Mouse (Mus musculus): ENCODE results near the gene Ralb.
A peak's percentile ranks its signal among the peaks of the same experiment; 100 is the strongest.

Ralb gene

DNA sequence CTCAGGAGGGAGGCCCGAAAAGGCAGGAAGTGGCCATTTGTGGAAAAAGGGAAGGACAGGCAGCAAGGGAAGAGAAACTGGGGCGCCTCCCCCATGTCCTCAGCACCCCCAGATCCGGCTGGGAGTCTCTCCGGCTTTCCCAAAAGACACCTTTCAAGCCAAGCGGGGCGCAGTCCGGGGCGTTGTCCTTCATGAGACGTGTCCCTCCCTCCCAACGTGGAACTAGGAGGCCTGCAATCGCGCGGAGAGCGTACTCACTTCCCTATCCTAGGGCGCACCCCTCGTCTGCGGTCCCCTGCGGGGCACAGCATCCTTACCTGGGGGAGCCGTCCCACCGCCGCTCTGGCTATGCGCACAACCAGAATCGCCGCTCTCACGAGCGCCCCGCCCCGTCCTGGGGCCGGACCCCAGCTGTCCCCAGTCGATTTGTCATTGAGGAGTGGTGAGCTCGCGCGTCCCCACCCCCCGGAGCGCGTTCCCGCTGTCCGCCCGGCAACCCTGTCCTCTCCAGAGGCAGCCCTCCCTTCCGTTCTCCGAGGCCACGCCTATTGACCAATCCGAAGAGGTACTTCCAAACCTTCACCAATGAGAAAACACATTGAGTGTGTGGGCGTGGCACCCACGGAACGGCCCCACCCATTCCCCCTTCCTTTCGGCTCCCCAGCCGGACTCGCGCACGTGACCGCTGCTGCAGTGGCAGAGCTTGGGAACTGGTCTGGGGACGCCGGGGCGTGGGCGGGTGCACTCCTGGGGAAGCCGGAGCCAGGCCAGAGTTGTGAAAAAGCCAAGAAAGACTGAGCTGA is at the start of gene Ralb:
Ralb (minus strand) TSS at position 535 of the 803 bp plus-strand sequence.
- DNase-seq (ENCODE audit: low read depth in 1 of 2, low spot score in 2 of 2) = peak; percentile 93 to 96

DNA sequence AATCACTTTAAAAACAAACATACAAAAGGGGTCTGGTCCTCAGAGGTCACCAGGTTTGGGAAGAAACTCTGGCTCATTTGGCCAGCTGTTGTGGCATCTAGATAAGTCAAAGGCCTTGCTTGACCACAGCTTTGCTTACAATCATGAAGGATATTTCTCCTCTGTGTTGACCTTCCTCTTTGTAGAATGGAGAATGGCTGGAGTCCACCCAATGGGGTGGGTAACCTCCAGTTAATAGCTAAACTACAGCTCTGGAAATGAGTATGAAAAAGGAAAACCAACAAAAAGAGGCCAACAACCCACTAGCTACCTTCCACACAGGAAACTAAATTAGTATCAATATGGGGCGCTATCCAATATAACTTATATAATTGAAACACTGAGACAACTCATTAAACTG is 47.1 kb upstream of the Ralb start:
- DNase-seq (ENCODE audit: low read depth in 1 of 2, low spot score in 2 of 2) = no peak

DNA sequence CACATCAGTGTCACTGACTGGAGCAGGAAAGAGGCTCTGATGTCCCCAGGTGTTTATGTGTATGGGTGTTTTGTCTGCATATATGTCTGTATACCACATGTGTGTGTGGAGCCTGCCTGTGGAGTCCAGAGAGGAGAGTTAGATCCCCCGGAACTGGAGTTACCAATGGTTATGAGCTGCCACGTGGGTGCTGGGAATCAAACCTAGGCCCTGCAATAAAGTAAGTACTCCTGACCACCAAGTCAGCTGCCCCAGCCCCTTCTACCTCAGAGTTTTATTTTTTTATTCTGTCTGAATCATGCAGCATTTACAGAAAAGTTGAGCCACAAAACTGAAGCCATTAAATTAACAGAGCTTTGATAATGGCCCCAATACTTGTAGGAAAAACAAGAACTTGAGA is 45.5 kb upstream of the Ralb start:
- DNase-seq (ENCODE audit: low read depth in 1 of 2, low spot score in 2 of 2) = no peak

DNA sequence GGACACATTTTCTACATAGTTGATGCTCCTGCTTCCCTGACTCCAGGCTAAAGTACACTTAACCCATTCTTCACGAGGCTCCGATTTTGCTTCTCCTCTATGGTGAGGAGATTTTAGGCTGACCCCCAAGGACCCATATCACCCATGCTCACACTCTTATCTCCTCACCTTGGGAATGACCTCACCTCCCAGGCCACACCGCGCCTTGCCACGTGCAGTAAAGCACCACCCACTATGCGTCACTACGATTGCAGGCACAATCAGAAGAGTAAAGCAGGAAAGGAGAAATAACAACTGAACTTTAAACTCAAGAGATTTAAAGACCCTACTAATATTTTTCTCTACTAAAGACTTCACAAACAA is 44.7 kb upstream of the Ralb start:
- no peak for DNase-seq (ENCODE audit: low read depth in 1 of 2, low spot score in 2 of 2)

DNA sequence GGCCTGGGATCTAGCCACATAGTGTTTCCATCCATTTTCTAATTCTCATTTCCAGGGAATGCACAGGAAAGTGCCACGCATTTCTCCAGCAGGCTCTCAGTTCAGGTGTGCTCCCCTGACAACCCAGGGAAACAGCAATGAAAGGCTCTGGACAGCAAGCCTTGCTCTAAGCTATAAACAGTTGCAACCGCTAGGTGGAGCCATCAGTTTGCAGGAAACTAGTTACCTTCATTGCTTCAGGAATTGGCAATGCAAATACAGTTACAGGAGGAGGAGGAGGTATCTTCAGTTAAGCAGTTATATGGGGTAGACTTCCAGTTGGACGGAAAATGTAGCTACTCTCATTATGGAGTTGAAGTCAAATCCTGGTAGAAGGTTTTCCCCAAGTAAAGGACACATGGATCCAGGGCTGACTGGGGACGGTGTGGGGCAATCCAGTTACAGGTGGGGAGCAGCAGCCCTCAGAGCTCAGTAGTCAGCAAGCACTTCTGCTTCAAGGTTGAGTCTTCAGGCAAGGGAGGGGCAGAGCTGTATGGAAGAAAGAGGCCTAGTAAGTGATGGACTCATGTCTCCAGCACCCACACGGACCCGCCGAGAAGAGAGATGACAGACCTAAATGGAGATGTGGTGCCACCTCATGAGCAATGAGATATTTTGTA is 44.2 kb upstream of the Ralb start:
- peak in 1 of 2 experiments; percentile 23 for DNase-seq (ENCODE audit: low read depth in 1 of 2, low spot score in 2 of 2)

DNA sequence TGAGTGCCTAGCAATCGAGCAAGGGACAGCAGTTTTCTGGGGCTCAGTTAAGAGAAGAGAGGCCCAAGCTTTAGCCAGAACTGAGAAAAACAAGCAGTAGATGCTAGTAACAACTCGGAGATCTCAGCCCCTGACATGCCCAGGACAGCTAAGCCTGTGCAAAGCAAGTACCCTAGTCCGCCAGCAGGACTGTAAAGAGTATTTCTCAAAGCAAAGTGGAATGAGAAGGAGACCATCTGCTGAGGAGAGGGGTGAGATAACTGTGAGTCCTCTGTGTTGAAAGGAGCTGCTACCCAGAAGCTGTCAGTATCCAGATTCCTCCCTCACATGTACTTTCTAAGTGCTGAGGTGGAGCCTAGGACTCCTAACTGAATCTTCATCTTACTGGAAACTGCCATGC is 41.9 kb upstream of the Ralb start:
- no peak for DNase-seq (ENCODE audit: low read depth in 1 of 2, low spot score in 2 of 2)

DNA sequence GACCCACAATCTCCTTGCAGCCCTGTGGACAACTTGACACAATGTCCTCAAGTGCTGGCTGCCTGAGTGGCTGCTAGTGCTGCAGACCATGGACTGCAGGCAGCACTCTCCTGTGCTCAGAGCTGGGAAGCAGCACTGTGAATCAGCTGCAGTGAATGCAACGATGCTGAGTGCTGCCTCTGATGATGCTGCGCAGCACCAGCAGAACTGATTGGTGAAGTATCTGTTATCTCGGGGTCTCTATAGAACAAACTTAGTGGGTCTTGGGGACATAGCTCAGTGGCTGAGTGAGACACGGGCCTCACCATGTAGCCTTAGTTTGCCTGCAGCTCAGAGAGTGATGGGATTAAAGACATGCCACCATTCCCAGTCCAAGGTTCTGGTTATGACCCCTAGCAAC is 41.1 kb upstream of the Ralb start:
- no peak for DNase-seq (ENCODE audit: low read depth in 1 of 2, low spot score in 2 of 2)

DNA sequence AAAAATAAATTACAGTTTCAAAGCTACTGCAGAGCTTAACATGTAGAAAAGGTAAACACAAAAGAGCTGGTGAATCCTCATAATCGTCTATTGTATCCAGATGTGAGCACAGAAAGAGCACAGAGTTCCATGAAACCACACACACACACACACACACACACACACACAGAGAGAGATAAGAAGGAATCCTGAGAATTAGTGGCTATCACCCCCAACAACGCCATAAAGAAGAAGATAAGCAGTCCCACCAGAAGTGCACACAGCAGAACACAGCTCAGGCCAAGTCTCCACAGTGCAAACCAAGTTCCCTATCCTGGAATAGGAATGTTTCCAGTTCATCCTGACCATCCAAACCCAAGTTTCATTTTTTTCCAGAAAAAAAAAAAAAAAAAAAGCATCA is 40.6 kb upstream of the Ralb start:
- DNase-seq (ENCODE audit: low read depth in 1 of 2, low spot score in 2 of 2) = no peak

DNA sequence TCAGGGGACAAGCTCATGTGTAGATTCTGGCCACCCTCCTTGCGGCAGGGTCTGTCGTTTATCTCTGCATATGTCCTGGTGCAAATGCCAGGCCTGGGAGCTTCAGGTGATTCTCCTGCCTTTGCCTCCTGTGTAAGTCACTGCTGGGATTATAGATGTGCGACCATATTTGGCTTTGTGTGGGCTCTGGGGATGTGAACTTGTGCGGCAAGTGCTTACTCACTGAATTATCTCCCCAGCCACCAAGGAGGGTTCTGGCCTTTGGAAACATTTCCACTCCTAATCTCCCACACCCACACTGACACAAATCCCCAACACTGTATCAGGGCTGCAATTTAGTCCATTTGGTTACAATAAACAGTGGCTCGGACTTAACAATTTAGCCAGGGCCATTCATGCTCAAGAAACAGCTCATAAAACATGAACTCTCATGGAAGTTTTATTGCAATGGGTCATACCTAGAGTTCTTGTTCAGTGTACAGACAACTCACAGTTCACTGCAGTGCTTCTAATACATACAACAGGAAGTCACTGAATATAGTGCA is 40.1 kb upstream of the Ralb start:
- DNase-seq (ENCODE audit: low read depth in 1 of 2, low spot score in 2 of 2) = no peak

DNA sequence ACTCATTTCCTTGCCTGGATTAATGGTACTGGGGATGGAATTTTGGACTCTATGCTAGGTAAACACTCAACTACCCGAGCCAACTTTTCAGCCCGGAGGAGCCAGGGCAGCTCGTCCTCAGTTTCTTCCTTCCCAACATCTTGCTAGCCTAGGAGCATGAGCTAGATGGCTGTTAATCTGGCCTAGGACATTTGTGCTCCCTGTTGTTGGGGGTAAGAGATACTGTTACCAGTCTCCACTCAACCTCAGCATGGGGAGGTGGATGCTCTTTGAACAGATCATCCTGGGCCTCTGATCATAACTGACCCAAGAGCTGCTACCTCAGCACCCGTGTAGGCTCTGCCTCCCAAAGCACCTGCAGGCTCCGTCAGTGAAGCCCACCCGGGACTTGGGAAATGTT is 38.7 kb upstream of the Ralb start:
- DNase-seq (ENCODE audit: low read depth in 1 of 2, low spot score in 2 of 2) = no peak

DNA sequence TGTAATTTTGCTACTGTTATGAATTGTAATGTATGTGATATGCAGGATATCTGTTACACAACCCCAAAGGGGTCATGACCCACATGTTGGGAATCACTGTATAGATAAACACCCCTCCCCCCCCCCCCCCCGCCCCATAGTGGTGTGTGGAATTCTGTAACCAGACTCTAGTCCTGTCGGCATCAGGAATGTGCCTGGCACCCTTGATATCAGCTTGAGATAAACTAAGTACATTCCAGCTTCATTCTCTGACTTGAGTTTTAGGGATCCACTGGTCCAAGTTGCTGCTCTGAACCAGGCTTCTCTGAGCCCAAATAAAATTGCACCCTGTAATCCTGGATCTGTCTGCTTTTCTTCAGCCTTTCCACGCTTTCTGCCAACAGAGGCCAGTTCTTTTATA is 37.0 kb upstream of the Ralb start:
- DNase-seq (ENCODE audit: low read depth in 1 of 2, low spot score in 2 of 2) = no peak

DNA sequence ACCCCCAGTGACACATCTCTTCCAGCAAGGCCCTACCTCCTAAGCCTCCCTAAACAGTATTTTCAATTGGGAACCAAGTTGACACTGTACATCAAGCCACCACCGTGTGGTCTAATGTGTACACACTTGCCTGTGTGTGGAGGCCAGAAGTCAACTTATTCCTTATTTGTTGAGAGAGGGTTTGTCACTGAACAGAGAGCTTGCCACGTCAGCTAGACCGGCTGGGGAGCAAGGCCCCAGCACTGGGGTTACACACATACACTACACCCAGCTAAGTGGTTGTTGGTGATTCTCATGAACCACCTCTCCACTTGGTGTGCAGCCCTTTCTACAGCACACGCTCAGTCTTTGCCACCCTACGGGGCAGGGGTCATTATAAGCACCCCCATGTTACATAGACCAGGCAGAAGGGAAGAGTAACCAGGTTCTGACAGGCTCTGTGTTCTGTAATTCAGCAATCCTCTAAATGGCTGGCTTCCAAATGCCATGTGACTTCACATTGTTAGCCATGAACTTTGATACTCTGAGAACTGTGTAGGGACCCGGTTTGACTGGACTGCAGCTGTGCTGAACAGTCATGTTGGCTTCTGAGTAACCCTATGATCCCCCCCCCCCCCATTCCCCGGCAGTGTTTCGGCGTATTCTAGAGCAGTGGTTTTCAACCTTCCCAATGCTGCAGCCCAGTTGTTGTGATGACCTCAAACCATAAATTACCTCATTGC is 36.4 kb upstream of the Ralb start:
- DNase-seq (ENCODE audit: low read depth in 1 of 2, low spot score in 2 of 2) = no peak

DNA sequence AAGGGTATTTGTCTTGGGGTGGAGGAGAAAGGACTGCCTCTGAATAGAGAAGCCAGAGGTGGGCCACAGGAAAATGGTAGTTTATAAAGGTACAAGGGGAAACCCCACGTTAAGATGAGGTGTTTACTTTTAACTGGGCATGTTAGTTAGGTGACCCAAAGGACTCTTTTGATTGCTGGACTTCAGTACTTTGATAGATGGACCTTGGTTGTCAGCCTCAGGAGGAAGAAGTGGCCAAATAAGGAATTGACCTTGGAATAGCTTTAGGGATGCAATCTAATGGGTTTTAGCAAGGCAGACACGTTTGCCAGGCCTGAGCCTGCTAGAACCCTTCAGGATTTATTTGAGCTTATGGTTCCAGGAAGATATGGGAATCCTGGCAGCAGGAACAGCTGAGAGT is 34.7 kb upstream of the Ralb start:
- DNase-seq (ENCODE audit: low read depth in 1 of 2, low spot score in 2 of 2) = no peak

DNA sequence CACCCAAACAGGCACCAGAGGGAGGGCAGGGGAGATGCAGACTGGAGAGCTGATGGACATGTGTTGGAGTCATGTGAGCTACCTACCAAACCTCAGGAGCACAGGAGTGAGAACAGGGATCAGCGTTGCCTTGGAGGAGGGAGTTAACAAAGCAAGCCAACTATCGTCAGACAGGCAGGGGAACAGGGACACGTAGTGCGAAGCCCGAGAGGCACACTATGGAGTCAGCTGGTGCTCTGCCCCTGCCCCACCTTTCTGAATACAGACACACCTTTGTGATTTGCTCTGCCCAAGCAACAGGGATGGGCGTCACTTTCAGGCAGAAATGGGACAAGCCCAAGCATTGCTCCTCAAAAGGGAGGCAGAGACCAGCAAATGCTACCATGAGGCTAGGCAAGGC is 33.1 kb upstream of the Ralb start:
- no peak for DNase-seq (ENCODE audit: low read depth in 1 of 2, low spot score in 2 of 2)

DNA sequence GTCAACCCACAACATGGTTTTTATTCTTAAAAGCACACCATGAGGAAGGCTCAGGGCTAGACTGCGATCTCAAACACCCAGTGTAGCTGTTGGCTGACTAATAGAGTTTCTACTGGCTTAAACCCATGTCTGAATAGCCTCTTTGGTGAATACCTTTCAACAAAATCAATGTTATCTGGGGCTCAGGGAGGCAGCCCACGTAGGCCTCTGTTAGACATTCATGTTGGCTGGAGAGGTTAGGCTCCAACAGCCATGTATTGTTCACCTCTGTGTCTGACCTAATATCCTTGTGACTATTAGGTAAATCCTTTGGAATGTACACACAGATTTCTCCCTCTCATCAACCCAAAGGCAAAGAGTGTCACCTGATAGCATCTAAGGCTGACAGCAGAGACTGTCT is 31.5 kb upstream of the Ralb start:
- DNase-seq (ENCODE audit: low read depth in 1 of 2, low spot score in 2 of 2) = no peak

DNA sequence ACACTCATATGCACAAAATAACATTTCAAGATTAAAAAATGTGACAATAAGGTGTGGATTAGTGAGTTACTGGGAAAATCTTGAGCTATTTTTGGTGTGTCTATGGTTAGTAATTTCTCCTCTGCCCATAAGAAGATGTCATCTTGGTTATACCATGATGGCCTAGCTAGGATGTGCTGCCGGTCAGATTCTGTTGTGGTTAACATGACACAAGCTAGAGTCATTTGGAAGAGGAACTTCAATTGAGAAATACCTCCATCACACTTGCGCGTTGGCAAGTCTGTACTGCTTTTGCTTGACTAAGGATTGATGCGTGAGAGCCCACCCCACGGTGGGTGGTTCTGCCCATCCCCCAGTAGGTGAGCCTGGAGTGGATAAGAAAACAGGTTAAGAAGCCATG is 29.7 kb upstream of the Ralb start:
- peak; percentile 35 to 48 for DNase-seq (ENCODE audit: low read depth in 1 of 2, low spot score in 2 of 2)

DNA sequence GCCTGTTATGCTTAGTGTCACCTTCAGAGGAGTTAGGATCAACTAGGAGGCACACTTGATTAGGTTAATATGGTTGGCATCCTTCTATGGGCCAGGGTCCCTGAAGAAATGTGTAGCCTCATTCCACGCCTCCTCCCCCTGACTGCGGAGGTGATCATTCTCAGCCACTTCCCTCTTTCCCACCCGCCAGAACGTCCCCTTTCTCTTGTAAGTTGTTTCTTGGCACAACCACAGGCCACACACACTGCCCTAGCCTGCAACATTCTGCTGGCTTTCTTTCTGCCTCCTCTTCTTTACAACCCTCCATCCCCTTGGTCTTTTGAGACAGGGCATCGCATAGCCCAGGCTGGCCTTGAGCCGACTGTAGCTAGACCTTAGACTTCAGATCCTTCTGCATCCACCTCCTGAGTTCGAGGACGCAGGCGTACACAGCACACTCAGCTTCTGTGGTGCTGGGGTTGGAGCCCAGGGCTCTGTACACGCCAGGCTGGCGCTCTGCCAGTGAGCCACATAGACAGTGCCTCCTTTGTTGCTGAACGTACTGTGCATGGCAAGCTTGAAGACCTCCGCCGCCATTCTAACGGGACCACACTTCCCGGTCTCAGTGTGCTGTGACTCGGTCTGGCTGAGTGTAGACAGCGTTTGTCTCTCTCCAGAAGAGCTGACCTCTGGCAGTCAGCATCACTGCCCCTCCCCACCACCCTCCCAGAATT is 28.7 kb upstream of the Ralb start:
- no peak for DNase-seq (ENCODE audit: low read depth in 1 of 2, low spot score in 2 of 2)

DNA sequence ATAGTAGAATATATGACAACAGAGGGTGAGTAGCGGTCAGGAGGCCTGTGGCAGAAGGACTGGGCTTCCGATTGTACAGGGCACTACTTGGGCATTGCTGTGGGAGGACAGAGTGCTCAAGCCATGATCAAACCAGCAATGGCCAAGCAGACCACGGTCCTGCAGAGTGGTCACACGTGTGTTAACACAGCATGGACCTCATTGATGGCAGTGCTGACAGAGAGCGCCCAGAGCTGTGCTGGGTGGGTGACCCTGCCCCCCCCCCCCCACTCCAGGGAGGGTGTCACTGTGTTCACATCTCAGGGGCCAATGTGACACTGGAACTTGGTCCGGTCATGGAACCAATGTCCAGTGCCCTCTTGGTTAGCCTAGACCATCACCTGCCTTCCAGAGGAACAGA is 27.6 kb upstream of the Ralb start:
- no peak for DNase-seq (ENCODE audit: low read depth in 1 of 2, low spot score in 2 of 2)

DNA sequence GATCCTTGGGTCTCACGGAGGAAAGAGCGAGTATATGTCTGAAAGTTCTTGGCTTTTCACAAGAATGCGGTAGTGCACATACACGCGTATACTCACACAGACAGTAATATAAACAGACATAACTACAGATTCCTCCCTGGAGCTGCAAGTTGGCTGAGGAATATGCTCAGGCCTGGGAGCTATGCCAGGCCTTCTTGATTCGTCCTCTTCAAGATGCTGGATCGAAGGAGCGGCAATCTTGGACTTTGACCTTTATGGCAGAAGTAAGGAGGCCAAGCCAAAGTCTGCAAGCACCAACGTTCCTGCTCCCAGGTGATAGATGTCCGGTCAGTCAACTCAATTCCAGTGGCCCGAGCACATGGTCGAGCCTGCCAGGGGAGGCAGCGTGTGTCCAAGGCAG is 26.3 kb upstream of the Ralb start:
- no peak for DNase-seq (ENCODE audit: low read depth in 1 of 2, low spot score in 2 of 2)

DNA sequence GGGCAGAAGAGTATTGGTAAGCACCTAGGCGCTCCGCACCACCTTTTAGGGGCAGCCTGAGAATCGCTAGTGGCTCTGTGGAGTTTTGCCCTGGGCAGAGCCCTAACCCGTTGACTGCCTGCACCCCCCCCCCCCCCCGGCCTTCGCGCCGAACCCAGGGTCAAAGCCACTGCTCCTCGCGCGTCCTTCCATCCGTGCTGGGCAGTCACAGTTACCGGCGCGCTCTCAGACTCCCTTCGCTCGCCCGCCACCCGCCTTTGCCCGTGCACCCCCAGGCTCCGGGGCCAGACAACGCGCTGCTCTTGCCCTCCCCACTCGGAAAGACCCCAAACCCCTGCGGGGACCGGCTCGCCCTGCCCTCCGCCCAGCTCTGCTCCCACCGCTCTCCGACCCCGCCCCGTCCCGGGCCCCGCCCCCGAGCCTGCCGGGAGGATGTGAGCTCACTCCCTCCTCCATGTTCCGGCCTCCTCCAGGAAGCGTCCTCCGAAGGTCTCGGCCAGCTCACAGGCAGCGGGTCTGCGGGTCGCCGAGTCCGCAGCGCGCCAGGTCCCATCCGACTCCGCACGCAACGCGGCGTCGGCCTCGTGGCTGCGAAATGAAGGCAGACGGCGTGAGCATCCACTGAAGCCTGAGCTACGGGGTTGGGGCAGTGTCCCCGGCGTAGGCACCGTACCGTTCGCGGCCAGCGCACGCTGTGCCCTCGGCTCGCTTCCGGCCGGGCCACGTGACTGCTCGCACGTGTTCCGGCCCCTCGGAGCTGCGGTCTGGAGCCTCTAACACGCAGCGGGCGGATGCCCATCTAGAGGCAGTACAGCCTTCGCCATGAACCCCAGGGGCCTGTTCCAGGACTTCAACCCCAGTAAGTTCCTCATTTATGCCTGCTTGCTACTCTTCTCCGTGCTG is 21.3 kb upstream of the Ralb start, which contains the start of gene Tmem185b:
Tmem185b (plus strand) TSS at position 472 of the 903 bp plus-strand sequence.
- peak; percentile 66 to 84 for DNase-seq (ENCODE audit: low read depth in 1 of 2, low spot score in 2 of 2)
